8 mouse cellular contexts compared by ENCODE assay signal in genomic region chr7:127776426-127776825, GRCm38 (mm10). TPM values are rescaled to one million over a fixed set of nuclear protein-coding genes. Genes with fewer than 3 reads are reported as not detected.
A peak's percentile ranks its signal among the peaks of the same experiment; 100 is the strongest.
DNase-seq lines count a peak whose midpoint lies in the region; TF ChIP-seq lines count a peak whose summit lies in the region.

TSS of gene Setd1a (plus strand) at chr7:127776670.

- TF ChIP-seq CTCF in cortical plate, adult 2 months (IDR thresholded peaks at IDR 0.05; ENCODE audit: extremely low read depth, insufficient read depth, low read length): no peak

- peaks cover 55% of the 10 kb centered on the region for H3K36me3 ChIP-seq in megakaryocyte, embryonic 14.5 days (replicated peaks; ENCODE audit: low read length)

- H3K4me3 ChIP-seq in cortical plate, adult 2 months (ENCODE audit: insufficient read depth, low read length): peak within 1 kb of the TSS; percentile 91
- peak within 1 kb of the TSS; percentile 99 for H3K4me3 ChIP-seq in megakaryocyte, embryonic 14.5 days (replicated peaks)

- no peaks in the 10 kb centered on the region for H3K27me3 ChIP-seq in megakaryocyte, embryonic 14.5 days (replicated peaks)

- peaks cover 3% of the 10 kb centered on the region; the same call in 1 of the 2 replicates for H3K4me1 ChIP-seq in cortical plate, adult 2 months (ENCODE audit: control insufficient read depth, insufficient read depth, low read length)
- peaks cover 75% of the 10 kb centered on the region for H3K4me1 ChIP-seq in megakaryocyte, embryonic 14.5 days

- H3K9me3 ChIP-seq in megakaryocyte, embryonic 14.5 days: no peaks in the 10 kb centered on the region

- H3K27ac ChIP-seq in cortical plate, adult 2 months (ENCODE audit: insufficient read depth, low read length): peak within 1 kb of the TSS; percentile 100

- TF ChIP-seq POLR2A in cortical plate, adult 2 months (IDR thresholded peaks at IDR 0.05; ENCODE audit: extremely low read depth, insufficient read depth, low read length): peak; percentile 74

- peak; percentile 80 for DNase-seq in adipocyte (ENCODE audit: low spot score)
- DNase-seq in gastrocnemius, adult 8-10 months (ENCODE audit: low spot score in 2 of 2): peak; percentile 68 to 72
- DNase-seq in hindlimb bud, embryonic 11.5 days (ENCODE audit: extremely low spot score, low read depth, low spot score): peak; percentile 66
- peak; percentile 83 to 84 for DNase-seq in left cerebral cortex, adult 8-10 months (ENCODE audit: low spot score in 2 of 2)
- DNase-seq in right cerebral cortex, postnatal 14 days: peak; percentile 91
- DNase-seq in urinary bladder, postnatal 25 days (ENCODE audit: low spot score): peak; percentile 86

RNA-seq across cellular contexts. Expression of gene Setd1a, which starts in this region (rescaled TPM):
- polyA plus RNA-seq in cortical plate, adult 2 months (2012; rRNA removed): 15.7 and 16.4 TPM in 2 replicates
- 10 to 100 TPM; 16.4 to 22.8 (median 18.6) TPM for total RNA-seq in gastrocnemius, adult 8-10 months (2022)
- total RNA-seq in left cerebral cortex, adult 8-10 months (2022): 10 to 100 TPM; 44.7 to 48.4 (median 46.9) TPM
- 32.9 and 47.6 TPM in 2 replicates for polyA plus RNA-seq in megakaryocyte, embryonic 14.5 days (2012; ENCODE audit: insufficient read depth, low replicate concordance)

Comparison
In these comparisons a context has a peak if more than half of its experiments do, and no peak if none do; other contexts are left out.
1. Peak in every context shown above with its lines: DNase-seq, H3K4me3 ChIP-seq and H3K27ac ChIP-seq.